Comparison of ENCODE assay signal across 8 mouse cellular contexts in genomic region chr3:82249968-82250795, GRCm38 (mm10).
DNase-seq lines count a peak whose midpoint lies in the region; ATAC-seq and TF ChIP-seq lines count a peak whose summit lies in the region.

No protein-coding gene starts in this region.

- intact Hi-C loops in left cerebral cortex, adult 2 months (cut with DNase I), result loop anchor here (2.0 kb wide), 1 partner anchor 105 kb away; the partner anchor contains the start of gene Gucy1a1
- intact Hi-C loops in left cerebral cortex, postnatal 4 days (cut with DNase I), result no loop called here

- TF ChIP-seq CTCF in left cerebral cortex, adult 2 months (IDR thresholded peaks at IDR 0.05), result no peak
- no peak for TF ChIP-seq CTCF in cortical plate, adult 2 months (IDR thresholded peaks at IDR 0.05; ENCODE audit: extremely low read depth, insufficient read depth, low read length)

- no peaks in the 10 kb centered on the region for H3K9me3 ChIP-seq in forebrain, embryonic 12.5 days
- H3K9me3 ChIP-seq in forebrain, embryonic 11.5 days (ENCODE audit: control insufficient read depth, low read length), result no peaks in the 10 kb centered on the region
- H3K9me3 ChIP-seq in intestine, embryonic 16.5 days (ENCODE audit: control insufficient read depth, low read length), result no peaks in the 10 kb centered on the region

- peak; percentile 41; the same call in 1 of the 2 replicates for ATAC-seq in forebrain, embryonic 12.5 days (ENCODE audit: low FRiP score)
- no peak for ATAC-seq in forebrain, embryonic 11.5 days (replicated peaks; ENCODE audit: low FRiP score)
- ATAC-seq in intestine, embryonic 16.5 days, result peak; percentile 48; the same call in 1 of the 2 replicates

- no peak for DNase-seq in forebrain, embryonic 11.5 days (ENCODE audit: low spot score)
- no peak for DNase-seq in left cerebral cortex, adult 2 months (ENCODE audit: extremely low spot score in 1 of 2, low spot score in 2 of 2)
- no peak for DNase-seq in left cerebral cortex, postnatal 4 days
- no peak for DNase-seq in spleen, adult 12 weeks (ENCODE audit: low spot score)
- DNase-seq in cerebellum, adult 8-10 months, result no peak

- H3K4me2 ChIP-seq in forebrain, embryonic 12.5 days, result no peak overlapping the region
- no peak overlapping the region for H3K4me2 ChIP-seq in forebrain, embryonic 11.5 days (ENCODE audit: low read depth, low read length, severe bottlenecking)
- no peak overlapping the region for H3K4me2 ChIP-seq in intestine, embryonic 16.5 days (ENCODE audit: low read depth, low read length)

- WGBS in forebrain, embryonic 12.5 days, result 43% methylated on average over 6 of the region's 6 CpGs
- WGBS in forebrain, embryonic 11.5 days, result 58% methylated on average over 6 of the region's 6 CpGs
- 29% methylated on average over 6 of the region's 6 CpGs for WGBS in intestine, embryonic 16.5 days

- H3K27ac ChIP-seq in forebrain, embryonic 12.5 days, result no peak overlapping the region
- H3K27ac ChIP-seq in forebrain, embryonic 11.5 days (ENCODE audit: low read depth, low read length), result no peak overlapping the region
- H3K27ac ChIP-seq in left cerebral cortex, adult 2 months, result peak overlapping the region; percentile 87
- peak overlapping the region; percentile 97 for H3K27ac ChIP-seq in cortical plate, adult 2 months (ENCODE audit: insufficient read depth, low read length)
- peak overlapping the region; percentile 68 for H3K27ac ChIP-seq in intestine, embryonic 16.5 days (ENCODE audit: low read length)

- no peak for TF ChIP-seq POLR2A in cortical plate, adult 2 months (IDR thresholded peaks at IDR 0.05; ENCODE audit: extremely low read depth, insufficient read depth, low read length)

- H3K36me3 ChIP-seq in forebrain, embryonic 12.5 days (replicated peaks), result no peaks in the 10 kb centered on the region
- no peaks in the 10 kb centered on the region for H3K36me3 ChIP-seq in forebrain, embryonic 11.5 days (ENCODE audit: control insufficient read depth, insufficient read depth, low read length)
- no peaks in the 10 kb centered on the region for H3K36me3 ChIP-seq in intestine, embryonic 16.5 days (ENCODE audit: control insufficient read depth, insufficient read depth, low read length)

- H3K4me1 ChIP-seq in forebrain, embryonic 12.5 days, result no peaks in the 10 kb centered on the region; the same call in 1 of the 2 replicates
- no peaks in the 10 kb centered on the region for H3K4me1 ChIP-seq in forebrain, embryonic 11.5 days (replicated peaks; ENCODE audit: control insufficient read depth, insufficient read depth, low read length)
- peaks cover 5% of the 10 kb centered on the region for H3K4me1 ChIP-seq in cortical plate, adult 2 months (ENCODE audit: control insufficient read depth, insufficient read depth, low read length)
- 0 out of 2 replicates have a peak, but pooled peaks cover 2% of the 10 kb centered on the region for H3K4me1 ChIP-seq in intestine, embryonic 16.5 days (ENCODE audit: control insufficient read depth, insufficient read depth, low read length)

- H3K4me3 ChIP-seq in forebrain, embryonic 12.5 days (replicated peaks), result no peak overlapping the region
- H3K4me3 ChIP-seq in forebrain, embryonic 11.5 days (ENCODE audit: low read depth, low read length), result no peak overlapping the region
- H3K4me3 ChIP-seq in left cerebral cortex, adult 2 months, result no peak overlapping the region
- no peak overlapping the region for H3K4me3 ChIP-seq in cortical plate, adult 2 months (ENCODE audit: insufficient read depth, low read length)
- H3K4me3 ChIP-seq in intestine, embryonic 16.5 days (ENCODE audit: low read length), result no peak overlapping the region

- H3K27me3 ChIP-seq in forebrain, embryonic 12.5 days, result no peaks in the 10 kb centered on the region
- H3K27me3 ChIP-seq in forebrain, embryonic 11.5 days (ENCODE audit: control insufficient read depth, insufficient read depth, low read length), result no peaks in the 10 kb centered on the region
- H3K27me3 ChIP-seq in intestine, embryonic 16.5 days (replicated peaks; ENCODE audit: control insufficient read depth, insufficient read depth, low read length), result no peaks in the 10 kb centered on the region

- no peak overlapping the region for H3K9ac ChIP-seq in forebrain, embryonic 12.5 days
- no peak overlapping the region for H3K9ac ChIP-seq in forebrain, embryonic 11.5 days (ENCODE audit: low read length)
- H3K9ac ChIP-seq in intestine, embryonic 16.5 days (ENCODE audit: low read depth, low read length), result no peak overlapping the region

Comparison
In these comparisons a context has a peak if more than half of its experiments do, and no peak if none do; other contexts are left out.
1. H3K27ac ChIP-seq: peak in left cerebral cortex, adult 2 months (single experiment), cortical plate, adult 2 months (single experiment) and intestine, embryonic 16.5 days (single experiment); none in forebrain, embryonic 12.5 days (single experiment) and forebrain, embryonic 11.5 days (single experiment).